Mouse (Mus musculus): ENCODE results near the gene Ifit1bl1. TPM values are rescaled to one million over a fixed set of nuclear protein-coding genes. Genes with fewer than 3 reads are reported as not detected.
"Not testable (repeated sequence)": the region's sequence is repeated elsewhere in the genome, so short reads cannot be mapped to it uniquely, and the experiment has no call there.

Gene Ifit1bl1
- polyA plus RNA-seq, 1 experiment from 2014 or later: 0.13 TPM

GRCm38 (mm10) chr19:34599250-34599649, 2.5 kb downstream of the Ifit1bl1 start:
- H3K4me3 ChIP-seq (ENCODE audit: low read depth, low read length); H3K4me2 ChIP-seq (ENCODE audit: low read depth, severe bottlenecking); DNase-seq (ENCODE audit: low spot score); H3K4me1 ChIP-seq (ENCODE audit: control insufficient read depth, insufficient read depth, low read length); H3K27ac ChIP-seq (replicated peaks; ENCODE audit: low read depth, low read length); H3K27me3 ChIP-seq (ENCODE audit: control insufficient read depth, insufficient read depth, low read length); ATAC-seq (ENCODE audit: insufficient number of reproducible peaks, low FRiP score, low TSS enrichment, low read depth); H3K9ac ChIP-seq (ENCODE audit: low read length); H3K9me3 ChIP-seq (ENCODE audit: control insufficient read depth, low read length); H3K36me3 ChIP-seq (ENCODE audit: control insufficient read depth, insufficient read depth, low read length): not testable (repeated sequence)

- H3K4me2 ChIP-seq (ENCODE audit: low read depth, severe bottlenecking): no peak overlapping the region
- no peaks in the 10 kb centered on the region for H3K27me3 ChIP-seq (ENCODE audit: control insufficient read depth, insufficient read depth, low read length)
- H3K9ac ChIP-seq (ENCODE audit: low read length): no peak overlapping the region
- 89% methylated on average over 2 of the region's 2 CpGs for WGBS
- no peaks in the 10 kb centered on the region for H3K36me3 ChIP-seq (ENCODE audit: control insufficient read depth, insufficient read depth, low read length)
- no peak overlapping the region for H3K4me3 ChIP-seq (ENCODE audit: low read depth, low read length)
- DNase-seq (ENCODE audit: low spot score) (no peak), ATAC-seq (ENCODE audit: insufficient number of reproducible peaks, low FRiP score, low TSS enrichment, low read depth) (no peak)
- no peaks in the 10 kb centered on the region for H3K4me1 ChIP-seq (ENCODE audit: control insufficient read depth, insufficient read depth, low read length)
- no peak overlapping the region for H3K27ac ChIP-seq (replicated peaks; ENCODE audit: low read depth, low read length)
- no peaks in the 10 kb centered on the region for H3K9me3 ChIP-seq (ENCODE audit: control insufficient read depth, low read length)
Observed at GRCm38 (mm10) chr19:34598341-34598740, 3.4 kb downstream of the Ifit1bl1 start.

GRCm38 (mm10) chr19:34596811-34597210, 4.9 kb downstream of the Ifit1bl1 start:
- Histone ChIP-seq H3K4me2 (ENCODE audit: low read depth, severe bottlenecking) (no peak overlapping the region), H3K36me3 (ENCODE audit: control insufficient read depth, insufficient read depth, low read length) (no peaks in the 10 kb centered on the region), H3K9ac (ENCODE audit: low read length) (no peak overlapping the region), H3K27me3 (ENCODE audit: control insufficient read depth, insufficient read depth, low read length) (no peaks in the 10 kb centered on the region), H3K4me1 (ENCODE audit: control insufficient read depth, insufficient read depth, low read length) (no peaks in the 10 kb centered on the region), H3K9me3 (ENCODE audit: control insufficient read depth, low read length) (no peaks in the 10 kb centered on the region), H3K4me3 (ENCODE audit: low read depth, low read length) (no peak overlapping the region), H3K27ac (replicated peaks; ENCODE audit: low read depth, low read length) (no peak overlapping the region)
- ATAC-seq (ENCODE audit: insufficient number of reproducible peaks, low FRiP score, low TSS enrichment, low read depth) (no peak), DNase-seq (ENCODE audit: low spot score) (no peak)

GRCm38 (mm10) chr19:34594523-34594922, 7.2 kb downstream of the Ifit1bl1 start:
- H3K27ac ChIP-seq (replicated peaks; ENCODE audit: low read depth, low read length); H3K4me1 ChIP-seq (ENCODE audit: control insufficient read depth, insufficient read depth, low read length); H3K4me2 ChIP-seq (ENCODE audit: low read depth, severe bottlenecking); ATAC-seq (ENCODE audit: insufficient number of reproducible peaks, low FRiP score, low TSS enrichment, low read depth); H3K9me3 ChIP-seq (ENCODE audit: control insufficient read depth, low read length); DNase-seq (ENCODE audit: low spot score); H3K9ac ChIP-seq (ENCODE audit: low read length); H3K27me3 ChIP-seq (ENCODE audit: control insufficient read depth, insufficient read depth, low read length); H3K36me3 ChIP-seq (ENCODE audit: control insufficient read depth, insufficient read depth, low read length); H3K4me3 ChIP-seq (ENCODE audit: low read depth, low read length): not testable (repeated sequence)
- 79% methylated on average over 3 of the region's 3 CpGs for WGBS

- H3K4me2 ChIP-seq (ENCODE audit: low read depth, severe bottlenecking): no peak overlapping the region
- ATAC-seq (ENCODE audit: insufficient number of reproducible peaks, low FRiP score, low TSS enrichment, low read depth) (no peak), DNase-seq (ENCODE audit: low spot score) (no peak)
- H3K4me3 ChIP-seq (ENCODE audit: low read depth, low read length): no peak overlapping the region
- no peak overlapping the region for H3K27ac ChIP-seq (replicated peaks; ENCODE audit: low read depth, low read length)
- no peak overlapping the region for H3K9ac ChIP-seq (ENCODE audit: low read length)
- WGBS: 84% methylated on average over 2 of the region's 2 CpGs
- H3K4me1 ChIP-seq (ENCODE audit: control insufficient read depth, insufficient read depth, low read length): no peaks in the 10 kb centered on the region
- no peaks in the 10 kb centered on the region for H3K9me3 ChIP-seq (ENCODE audit: control insufficient read depth, low read length)
- no peaks in the 10 kb centered on the region for H3K36me3 ChIP-seq (ENCODE audit: control insufficient read depth, insufficient read depth, low read length)
- no peaks in the 10 kb centered on the region; the same call in 1 of the 2 replicates for H3K27me3 ChIP-seq (ENCODE audit: control insufficient read depth, insufficient read depth, low read length)
Observed at GRCm38 (mm10) chr19:34593456-34593855, 8.3 kb downstream of the Ifit1bl1 start.

DNA sequence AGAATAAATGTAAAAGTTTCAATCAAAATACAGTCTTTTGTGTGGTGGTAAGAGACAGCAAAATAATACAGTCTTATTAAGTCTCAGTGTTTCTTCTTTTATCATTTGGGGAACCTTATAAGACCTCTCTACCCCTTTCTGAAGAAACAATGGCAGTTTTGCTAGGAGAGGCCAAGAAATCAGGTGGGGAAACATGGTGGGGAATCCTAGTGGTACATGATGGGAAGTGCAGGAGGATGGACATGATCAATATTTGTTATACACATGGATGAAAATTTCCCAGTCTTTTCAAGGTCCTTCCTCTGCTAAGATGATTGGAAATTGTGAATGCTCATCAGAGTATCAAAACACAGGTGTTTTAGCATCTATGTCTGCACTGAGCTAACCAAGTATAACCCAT, 12.8 kb downstream of the Ifit1bl1 start:
- ATAC-seq (ENCODE audit: insufficient number of reproducible peaks, low FRiP score, low TSS enrichment, low read depth): no peak
- no peaks in the 10 kb centered on the region for H3K36me3 ChIP-seq (ENCODE audit: control insufficient read depth, insufficient read depth, low read length)
- H3K27me3 ChIP-seq (ENCODE audit: control insufficient read depth, insufficient read depth, low read length): no peaks in the 10 kb centered on the region; the same call in 1 of the 2 replicates

GRCm38 (mm10) chr19:34587898-34588692, 13.7 kb downstream of the Ifit1bl1 start:
- ATAC-seq (ENCODE audit: insufficient number of reproducible peaks, low FRiP score, low TSS enrichment, low read depth); DNase-seq (ENCODE audit: low spot score): not testable (repeated sequence)
- WGBS: 87% methylated on average over 5 of the region's 12 CpGs

More for the DNA sequence above, 12.8 kb downstream of the Ifit1bl1 start:
- Histone ChIP-seq H3K9ac (ENCODE audit: low read length) (no peak overlapping the region), H3K4me2 (ENCODE audit: low read depth, severe bottlenecking) (no peak overlapping the region), H3K9me3 (ENCODE audit: control insufficient read depth, low read length) (no peaks in the 10 kb centered on the region), H3K4me1 (ENCODE audit: control insufficient read depth, insufficient read depth, low read length) (no peaks in the 10 kb centered on the region), H3K27ac (replicated peaks; ENCODE audit: low read depth, low read length) (no peak overlapping the region), H3K4me3 (ENCODE audit: low read depth, low read length) (no peak overlapping the region)
- DNase-seq (ENCODE audit: low spot score): no peak

DNA sequence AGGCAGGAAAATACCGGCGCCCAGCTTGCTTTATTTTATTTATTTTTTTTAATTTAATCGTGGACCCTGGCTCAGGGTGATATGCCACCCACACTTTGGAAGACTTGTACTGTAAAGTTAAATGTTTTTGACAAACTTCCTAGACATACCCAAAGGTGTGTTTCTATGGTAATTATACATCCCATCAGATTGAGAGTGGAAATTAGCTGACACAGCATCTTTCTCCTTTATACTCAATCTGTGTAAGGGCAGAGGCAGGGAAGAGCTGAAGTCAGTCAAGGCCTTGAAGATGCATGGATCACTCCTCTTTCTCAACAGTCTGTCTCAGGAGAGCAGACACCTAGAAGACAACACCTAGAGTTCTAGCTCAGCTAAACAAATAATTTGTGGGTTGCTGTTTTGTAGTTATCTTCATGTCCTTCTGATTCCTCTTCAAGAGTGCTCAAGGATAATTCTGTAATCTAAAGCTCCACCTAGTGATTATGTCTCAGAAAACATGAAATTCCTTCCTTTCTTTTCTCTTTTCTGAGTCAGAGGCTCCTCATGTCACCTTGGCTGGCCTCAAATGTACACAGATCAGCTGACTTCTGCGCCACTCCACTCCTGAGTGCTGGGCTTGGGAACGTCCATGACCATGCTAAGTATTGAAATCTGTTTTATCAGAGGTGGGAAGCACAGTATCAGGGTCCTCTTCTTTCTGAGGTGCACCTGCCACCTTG, 15.9 kb downstream of the Ifit1bl1 start:
- H3K27ac ChIP-seq (replicated peaks; ENCODE audit: low read depth, low read length); H3K4me2 ChIP-seq (ENCODE audit: low read depth, severe bottlenecking); H3K36me3 ChIP-seq (ENCODE audit: control insufficient read depth, insufficient read depth, low read length); ATAC-seq (ENCODE audit: insufficient number of reproducible peaks, low FRiP score, low TSS enrichment, low read depth); H3K9ac ChIP-seq (ENCODE audit: low read length); DNase-seq (ENCODE audit: low spot score); H3K27me3 ChIP-seq (ENCODE audit: control insufficient read depth, insufficient read depth, low read length); H3K4me3 ChIP-seq (ENCODE audit: low read depth, low read length); H3K4me1 ChIP-seq (ENCODE audit: control insufficient read depth, insufficient read depth, low read length); H3K9me3 ChIP-seq (ENCODE audit: control insufficient read depth, low read length): not testable (repeated sequence)
- WGBS: 74% methylated on average over 5 of the region's 5 CpGs

More at GRCm38 (mm10) chr19:34587898-34588692, 13.7 kb downstream of the Ifit1bl1 start:
- H3K4me3 ChIP-seq (ENCODE audit: low read depth, low read length); H3K27ac ChIP-seq (replicated peaks; ENCODE audit: low read depth, low read length); H3K36me3 ChIP-seq (ENCODE audit: control insufficient read depth, insufficient read depth, low read length); H3K9me3 ChIP-seq (ENCODE audit: control insufficient read depth, low read length); H3K27me3 ChIP-seq (ENCODE audit: control insufficient read depth, insufficient read depth, low read length); H3K4me1 ChIP-seq (ENCODE audit: control insufficient read depth, insufficient read depth, low read length); H3K9ac ChIP-seq (ENCODE audit: low read length); H3K4me2 ChIP-seq (ENCODE audit: low read depth, severe bottlenecking): not testable (repeated sequence)

Measured in limb, embryonic 11.5 days (tissue).